Mouse (Mus musculus) lung, adult 2 months (tissue): ENCODE measurements around the gene Rph3al.

Experiments used
- CTCF ChIP-seq: fragments of 200-500 bp; IDR thresholded peaks from 2 replicates; pipeline ENCODE4 v1.5.1; 2011; ENCODE audit warnings: mild to moderate bottlenecking, low read length, control low read depth; ENCODE audit not compliant: insufficient read depth
- POLR2A ChIP-seq: fragments of 200-500 bp; IDR thresholded peaks from 2 replicates; pipeline ENCODE4 v1.6.1; 2011; ENCODE audit warnings: low read depth, mild to moderate bottlenecking, control low read depth, low read length, borderline replicate concordance; ENCODE audit errors: extremely low read depth

DNA sequence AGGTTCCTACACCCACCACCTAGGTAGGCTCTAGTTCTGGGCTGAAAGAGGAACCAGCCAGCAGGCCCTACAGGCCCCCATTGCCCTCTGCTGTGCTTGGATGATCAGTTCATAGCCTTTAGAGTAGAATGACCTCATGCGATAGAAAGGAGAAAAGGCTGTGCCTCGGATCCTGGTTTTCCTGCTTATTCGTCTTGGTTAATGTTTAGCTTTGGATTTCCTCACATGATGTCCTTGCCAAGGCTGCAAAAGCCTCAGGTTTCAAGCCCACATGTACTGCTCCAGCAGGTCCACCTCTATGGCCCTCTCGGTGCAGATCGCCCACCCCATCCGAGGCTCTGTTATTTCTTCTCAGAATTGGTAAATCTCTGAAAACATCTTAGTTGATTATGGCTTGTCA, 33.2 kb downstream of the Rph3al start:
- TF ChIP-seq POLR2A (no peak), CTCF (no peak)
